Mouse (Mus musculus): Measurements from ENCODE around the gene Ext2.

Gene Ext2

GRCm38 (mm10) chr2:93791516-93792499, 30.6 kb downstream of the Ext2 start:
- H3K27me3 ChIP-seq (ENCODE audit: control insufficient read depth, insufficient read depth, low read length, poor library complexity, severe bottlenecking), result no peaks in the 10 kb centered on the region
- no peak for DNase-seq (ENCODE audit: low read depth, low spot score)
- peaks cover 6% of the 10 kb centered on the region for H3K36me3 ChIP-seq (ENCODE audit: control insufficient read depth, insufficient read depth, low read length, poor library complexity, severe bottlenecking)

GRCm38 (mm10) chr2:93790798-93791345, 31.5 kb downstream of the Ext2 start:
- Histone ChIP-seq H3K36me3 (ENCODE audit: control insufficient read depth, insufficient read depth, low read length, poor library complexity, severe bottlenecking) (peaks cover 5% of the 10 kb centered on the region), H3K27me3 (ENCODE audit: control insufficient read depth, insufficient read depth, low read length, poor library complexity, severe bottlenecking) (no peaks in the 10 kb centered on the region)
- no peak for DNase-seq (ENCODE audit: low read depth, low spot score)

GRCm38 (mm10) chr2:93788557-93788956, 33.8 kb downstream of the Ext2 start:
- H3K27me3 ChIP-seq (ENCODE audit: control insufficient read depth, insufficient read depth, low read length, poor library complexity, severe bottlenecking), result no peaks in the 10 kb centered on the region
- H3K36me3 ChIP-seq (ENCODE audit: control insufficient read depth, insufficient read depth, low read length, poor library complexity, severe bottlenecking), result peaks cover 1% of the 10 kb centered on the region; the same call in 1 of the 2 replicates
- no peak for DNase-seq (ENCODE audit: low read depth, low spot score)

GRCm38 (mm10) chr2:93786175-93786574, 36.2 kb downstream of the Ext2 start:
- peaks cover 1% of the 10 kb centered on the region; the same call in 1 of the 2 replicates for H3K36me3 ChIP-seq (ENCODE audit: control insufficient read depth, insufficient read depth, low read length, poor library complexity, severe bottlenecking)
- no peaks in the 10 kb centered on the region for H3K27me3 ChIP-seq (ENCODE audit: control insufficient read depth, insufficient read depth, low read length, poor library complexity, severe bottlenecking)
- peak; percentile 66 for DNase-seq (ENCODE audit: low read depth, low spot score)

- DNase-seq (ENCODE audit: low read depth, low spot score), result no peak
- Histone ChIP-seq H3K27me3 (ENCODE audit: control insufficient read depth, insufficient read depth, low read length, poor library complexity, severe bottlenecking) (no peaks in the 10 kb centered on the region), H3K36me3 (ENCODE audit: control insufficient read depth, insufficient read depth, low read length, poor library complexity, severe bottlenecking) (peaks cover 1% of the 10 kb centered on the region; the same call in 1 of the 2 replicates)
Observed at GRCm38 (mm10) chr2:93785432-93785798, 37.0 kb downstream of the Ext2 start.

- Histone ChIP-seq H3K27me3 (ENCODE audit: control insufficient read depth, insufficient read depth, low read length, poor library complexity, severe bottlenecking) (no peaks in the 10 kb centered on the region), H3K36me3 (ENCODE audit: control insufficient read depth, insufficient read depth, low read length, poor library complexity, severe bottlenecking) (peaks cover 1% of the 10 kb centered on the region; the same call in 1 of the 2 replicates)
- no peak for DNase-seq (ENCODE audit: low read depth, low spot score)
Observed at GRCm38 (mm10) chr2:93784721-93785431, 37.5 kb downstream of the Ext2 start.

- no peak for DNase-seq (ENCODE audit: low read depth, low spot score)
- Histone ChIP-seq H3K27me3 (ENCODE audit: control insufficient read depth, insufficient read depth, low read length, poor library complexity, severe bottlenecking) (no peaks in the 10 kb centered on the region), H3K36me3 (ENCODE audit: control insufficient read depth, insufficient read depth, low read length, poor library complexity, severe bottlenecking) (peaks cover 1% of the 10 kb centered on the region; the same call in 1 of the 2 replicates)
Observed at GRCm38 (mm10) chr2:93783926-93784539, 38.3 kb downstream of the Ext2 start.

GRCm38 (mm10) chr2:93782682-93783081, 39.7 kb downstream of the Ext2 start:
- no peaks in the 10 kb centered on the region for H3K27me3 ChIP-seq (ENCODE audit: control insufficient read depth, insufficient read depth, low read length, poor library complexity, severe bottlenecking)
- no peak for DNase-seq (ENCODE audit: low read depth, low spot score)
- H3K36me3 ChIP-seq (ENCODE audit: control insufficient read depth, insufficient read depth, low read length, poor library complexity, severe bottlenecking), result peaks cover 1% of the 10 kb centered on the region; the same call in 1 of the 2 replicates

- no peak for DNase-seq (ENCODE audit: low read depth, low spot score)
- peaks cover 1% of the 10 kb centered on the region; the same call in 1 of the 2 replicates for H3K36me3 ChIP-seq (ENCODE audit: control insufficient read depth, insufficient read depth, low read length, poor library complexity, severe bottlenecking)
- no peaks in the 10 kb centered on the region for H3K27me3 ChIP-seq (ENCODE audit: control insufficient read depth, insufficient read depth, low read length, poor library complexity, severe bottlenecking)
Observed at GRCm38 (mm10) chr2:93782156-93782555, 40.2 kb downstream of the Ext2 start.

GRCm38 (mm10) chr2:93780528-93780927, 41.8 kb downstream of the Ext2 start:
- H3K27me3 ChIP-seq (ENCODE audit: control insufficient read depth, insufficient read depth, low read length, poor library complexity, severe bottlenecking), result no peaks in the 10 kb centered on the region
- DNase-seq (ENCODE audit: low read depth, low spot score), result no peak
- no peaks in the 10 kb centered on the region for H3K36me3 ChIP-seq (ENCODE audit: control insufficient read depth, insufficient read depth, low read length, poor library complexity, severe bottlenecking)

GRCm38 (mm10) chr2:93779897-93780208, 42.5 kb downstream of the Ext2 start:
- DNase-seq (ENCODE audit: low read depth, low spot score), result no peak
- Histone ChIP-seq H3K36me3 (ENCODE audit: control insufficient read depth, insufficient read depth, low read length, poor library complexity, severe bottlenecking) (no peaks in the 10 kb centered on the region), H3K27me3 (ENCODE audit: control insufficient read depth, insufficient read depth, low read length, poor library complexity, severe bottlenecking) (no peaks in the 10 kb centered on the region)

GRCm38 (mm10) chr2:93779081-93779896, 43.1 kb downstream of the Ext2 start:
- no peak for DNase-seq (ENCODE audit: low read depth, low spot score)
- no peaks in the 10 kb centered on the region for H3K36me3 ChIP-seq (ENCODE audit: control insufficient read depth, insufficient read depth, low read length, poor library complexity, severe bottlenecking)
- no peaks in the 10 kb centered on the region for H3K27me3 ChIP-seq (ENCODE audit: control insufficient read depth, insufficient read depth, low read length, poor library complexity, severe bottlenecking)

GRCm38 (mm10) chr2:93778616-93779015, 43.8 kb downstream of the Ext2 start:
- H3K27me3 ChIP-seq (ENCODE audit: control insufficient read depth, insufficient read depth, low read length, poor library complexity, severe bottlenecking), result no peaks in the 10 kb centered on the region
- H3K36me3 ChIP-seq (ENCODE audit: control insufficient read depth, insufficient read depth, low read length, poor library complexity, severe bottlenecking), result no peaks in the 10 kb centered on the region
- no peak for DNase-seq (ENCODE audit: low read depth, low spot score)

GRCm38 (mm10) chr2:93777056-93777430, 45.3 kb downstream of the Ext2 start:
- Histone ChIP-seq H3K36me3 (ENCODE audit: control insufficient read depth, insufficient read depth, low read length, poor library complexity, severe bottlenecking) (no peaks in the 10 kb centered on the region), H3K27me3 (ENCODE audit: control insufficient read depth, insufficient read depth, low read length, poor library complexity, severe bottlenecking) (no peaks in the 10 kb centered on the region)
- no peak for DNase-seq (ENCODE audit: low read depth, low spot score)

All from splenic B cell, adult 2 months (primary cell).